Mouse (Mus musculus): ENCODE results near the gene Serpinb8. TPM values are rescaled to one million over a fixed set of nuclear protein-coding genes. Genes with fewer than 3 reads are reported as not detected.
A peak's percentile ranks its signal among the peaks of the same experiment; 100 is the strongest.

Serpinb8 gene
- polyA plus RNA-seq, 1 experiment from 2014 or later: 1.3 TPM

- H3K4me2 ChIP-seq: no peak overlapping the region
- no peak overlapping the region for H3K27ac ChIP-seq (ENCODE audit: poor library complexity, severe bottlenecking)
- peaks cover 8% of the 10 kb centered on the region for H3K4me1 ChIP-seq (replicated peaks)
- WGBS: 67% methylated on average over 1 of the region's 1 CpGs
- no peak overlapping the region for H3K9ac ChIP-seq
- H3K36me3 ChIP-seq: no peaks in the 10 kb centered on the region
- no peak for ATAC-seq (ENCODE audit: insufficient number of reproducible peaks, low FRiP score)
- H3K4me3 ChIP-seq: no peak overlapping the region
- H3K27me3 ChIP-seq (replicated peaks): no peaks in the 10 kb centered on the region
- H3K9me3 ChIP-seq (replicated peaks): no peaks in the 10 kb centered on the region
These were observed 1.2 kb upstream of the Serpinb8 start for GRCm38 (mm10) chr1:107588642-107589041.

DNA sequence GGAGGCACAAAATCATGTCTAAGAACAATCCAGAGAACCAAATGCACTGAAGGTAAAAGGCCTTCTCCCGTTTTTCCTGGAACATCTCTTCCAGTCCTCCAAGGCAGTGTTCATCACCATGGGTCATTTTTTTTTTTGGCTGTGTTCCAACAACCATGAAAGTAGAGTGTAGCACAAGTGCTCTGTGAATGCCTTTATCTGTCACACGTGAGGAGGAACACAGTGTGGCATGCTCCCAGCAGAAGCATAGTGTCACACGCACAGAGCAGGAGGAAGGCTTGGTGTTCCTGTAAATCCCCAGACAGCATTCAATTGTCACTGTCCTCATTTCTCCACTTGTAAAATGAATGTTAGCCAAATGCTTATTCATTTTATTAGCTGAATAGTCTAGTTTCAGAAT, 2.8 kb downstream of the Serpinb8 start:
- WGBS: 37% methylated on average over 3 of the region's 3 CpGs
- no peaks in the 10 kb centered on the region for H3K9me3 ChIP-seq (replicated peaks)
- no peaks in the 10 kb centered on the region for H3K36me3 ChIP-seq
- H3K9ac ChIP-seq: no peak overlapping the region
- H3K27ac ChIP-seq (ENCODE audit: poor library complexity, severe bottlenecking): no peak overlapping the region
- peaks cover 8% of the 10 kb centered on the region for H3K4me1 ChIP-seq (replicated peaks)
- H3K4me2 ChIP-seq: no peak overlapping the region
- no peak overlapping the region for H3K4me3 ChIP-seq
- peak; percentile 52; the same call in 1 of the 2 replicates for ATAC-seq (ENCODE audit: insufficient number of reproducible peaks, low FRiP score)
- no peaks in the 10 kb centered on the region for H3K27me3 ChIP-seq (replicated peaks)

- Histone ChIP-seq H3K9ac (no peak overlapping the region), H3K4me3 (no peak overlapping the region), H3K9me3 (replicated peaks) (no peaks in the 10 kb centered on the region), H3K4me1 (replicated peaks) (peaks cover 8% of the 10 kb centered on the region), H3K36me3 (no peaks in the 10 kb centered on the region), H3K27ac (ENCODE audit: poor library complexity, severe bottlenecking) (no peak overlapping the region), H3K4me2 (no peak overlapping the region), H3K27me3 (replicated peaks) (no peaks in the 10 kb centered on the region)
- 61% methylated on average over 2 of the region's 2 CpGs for WGBS
- no peak for ATAC-seq (ENCODE audit: insufficient number of reproducible peaks, low FRiP score)
These were observed 3.7 kb downstream of the Serpinb8 start for GRCm38 (mm10) chr1:107593469-107593868.

- Histone ChIP-seq H3K4me2 (no peak overlapping the region), H3K9me3 (replicated peaks) (no peaks in the 10 kb centered on the region), H3K27ac (ENCODE audit: poor library complexity, severe bottlenecking) (no peak overlapping the region), H3K4me3 (no peak overlapping the region), H3K36me3 (no peaks in the 10 kb centered on the region), H3K4me1 (replicated peaks) (no peaks in the 10 kb centered on the region), H3K9ac (no peak overlapping the region), H3K27me3 (replicated peaks) (no peaks in the 10 kb centered on the region)
- no peak for ATAC-seq (ENCODE audit: insufficient number of reproducible peaks, low FRiP score)
These were observed 7.1 kb downstream of the Serpinb8 start for GRCm38 (mm10) chr1:107596874-107597273.

DNA sequence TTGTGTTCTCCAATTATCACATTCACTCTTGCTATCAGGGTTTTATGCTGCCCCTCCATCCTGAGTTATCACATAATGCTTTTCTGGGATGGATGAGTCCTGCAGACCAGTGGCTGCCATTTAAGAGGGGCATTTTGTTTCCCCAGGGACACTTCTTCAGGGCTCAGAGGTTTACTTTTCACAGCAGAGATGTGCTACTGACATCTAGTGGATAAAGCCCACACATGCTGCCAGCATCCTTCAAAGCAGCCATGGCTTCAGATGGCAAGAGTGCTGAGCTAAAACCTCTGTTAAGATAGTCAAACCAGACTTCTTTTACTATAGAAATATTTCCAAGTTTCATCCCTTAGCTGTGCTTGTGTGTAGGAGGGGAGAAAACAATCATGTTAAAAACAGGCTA, 8.7 kb downstream of the Serpinb8 start:
- no peak overlapping the region for H3K4me2 ChIP-seq
- no peaks in the 10 kb centered on the region for H3K9me3 ChIP-seq (replicated peaks)
- no peak for ATAC-seq (ENCODE audit: insufficient number of reproducible peaks, low FRiP score)

DNA sequence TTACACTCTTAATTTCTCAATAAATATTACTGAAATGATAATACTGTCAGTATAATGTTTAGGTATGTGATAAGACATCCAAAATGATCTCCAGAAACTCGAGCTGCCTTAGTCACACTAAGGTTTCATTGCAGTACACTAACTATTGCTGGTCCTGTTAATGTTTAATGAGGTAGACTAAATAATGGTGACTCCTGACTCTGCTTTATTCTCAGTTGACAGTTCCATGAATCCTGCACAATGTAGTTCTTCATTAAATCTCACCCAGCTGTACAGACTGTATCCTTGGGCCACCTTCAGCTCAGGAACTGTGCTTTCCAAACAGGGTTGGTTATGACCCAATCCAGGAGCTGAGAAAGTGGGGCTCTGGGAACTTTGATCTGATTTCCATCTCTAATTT, 19.1 kb downstream of the Serpinb8 start:
- no peaks in the 10 kb centered on the region for H3K9me3 ChIP-seq (replicated peaks)
- 55% methylated on average over 1 of the region's 1 CpGs for WGBS

More for the DNA sequence above, 8.7 kb downstream of the Serpinb8 start:
- Histone ChIP-seq H3K4me3 (no peak overlapping the region), H3K27ac (ENCODE audit: poor library complexity, severe bottlenecking) (no peak overlapping the region), H3K36me3 (no peaks in the 10 kb centered on the region), H3K9ac (no peak overlapping the region), H3K4me1 (replicated peaks) (no peaks in the 10 kb centered on the region), H3K27me3 (replicated peaks) (no peaks in the 10 kb centered on the region)

GRCm38 (mm10) chr1:107614087-107614486, 24.3 kb downstream of the Serpinb8 start:
- no peak overlapping the region for H3K4me2 ChIP-seq
- WGBS: 88% methylated on average over 2 of the region's 2 CpGs
- no peak for ATAC-seq (ENCODE audit: insufficient number of reproducible peaks, low FRiP score)
- H3K4me3 ChIP-seq: no peak overlapping the region
- H3K9me3 ChIP-seq (replicated peaks): no peaks in the 10 kb centered on the region
- H3K27me3 ChIP-seq (replicated peaks): no peaks in the 10 kb centered on the region
- H3K27ac ChIP-seq (ENCODE audit: poor library complexity, severe bottlenecking): no peak overlapping the region
- no peaks in the 10 kb centered on the region for H3K4me1 ChIP-seq (replicated peaks)
- H3K36me3 ChIP-seq: no peaks in the 10 kb centered on the region
- no peak overlapping the region for H3K9ac ChIP-seq

More for the DNA sequence above, 19.1 kb downstream of the Serpinb8 start:
- H3K4me2 ChIP-seq: no peak overlapping the region
- ATAC-seq (ENCODE audit: insufficient number of reproducible peaks, low FRiP score): no peak
- no peaks in the 10 kb centered on the region for H3K36me3 ChIP-seq
- H3K27me3 ChIP-seq (replicated peaks): no peaks in the 10 kb centered on the region
- no peak overlapping the region for H3K9ac ChIP-seq
- H3K4me3 ChIP-seq: no peak overlapping the region
- no peak overlapping the region for H3K27ac ChIP-seq (ENCODE audit: poor library complexity, severe bottlenecking)
- 0 out of 2 replicates have a peak, but pooled peaks cover 5% of the 10 kb centered on the region for H3K4me1 ChIP-seq (replicated peaks)

DNA sequence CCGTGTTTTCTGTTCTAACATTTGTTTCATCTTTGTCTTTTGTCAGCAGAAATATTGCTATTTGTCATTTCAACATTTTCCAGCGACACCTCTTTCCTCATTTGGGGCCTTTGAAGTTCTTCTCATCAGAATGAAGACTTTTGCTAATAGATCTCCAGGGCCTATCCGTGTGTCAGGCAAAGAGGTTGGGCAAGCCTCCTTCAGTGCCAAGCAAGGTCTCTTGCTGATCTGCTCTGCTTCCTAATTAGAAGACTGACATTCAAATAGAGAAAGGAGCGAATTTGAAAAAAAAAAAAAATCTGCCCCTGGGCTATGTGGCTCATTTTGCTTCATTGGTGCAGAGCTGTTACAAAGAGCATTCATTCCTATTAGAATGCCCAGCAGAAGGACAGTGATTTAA, 32.2 kb downstream of the Serpinb8 start:
- ATAC-seq (ENCODE audit: insufficient number of reproducible peaks, low FRiP score): no peak
- WGBS: 60% methylated on average over 4 of the region's 4 CpGs
- no peak overlapping the region for H3K4me3 ChIP-seq

GRCm38 (mm10) chr1:107635936-107636335, 46.1 kb downstream of the Serpinb8 start:
- no peak for ATAC-seq (ENCODE audit: insufficient number of reproducible peaks, low FRiP score)
- no peaks in the 10 kb centered on the region for H3K4me1 ChIP-seq (replicated peaks)
- 32% methylated on average over 4 of the region's 4 CpGs for WGBS
- H3K27ac ChIP-seq (ENCODE audit: poor library complexity, severe bottlenecking): no peak overlapping the region
- H3K4me3 ChIP-seq: no peak overlapping the region
- no peak overlapping the region for H3K9ac ChIP-seq
- H3K27me3 ChIP-seq (replicated peaks): no peaks in the 10 kb centered on the region
- H3K9me3 ChIP-seq (replicated peaks): 0 out of 2 replicates have a peak, but pooled peaks cover 2% of the 10 kb centered on the region
- H3K36me3 ChIP-seq: no peaks in the 10 kb centered on the region
- H3K4me2 ChIP-seq: no peak overlapping the region

More for the DNA sequence above, 32.2 kb downstream of the Serpinb8 start:
- H3K4me2 ChIP-seq: no peak overlapping the region
- H3K36me3 ChIP-seq: no peaks in the 10 kb centered on the region
- no peaks in the 10 kb centered on the region for H3K4me1 ChIP-seq (replicated peaks)
- H3K27ac ChIP-seq (ENCODE audit: poor library complexity, severe bottlenecking): no peak overlapping the region
- H3K9ac ChIP-seq: no peak overlapping the region
- no peaks in the 10 kb centered on the region; the same call in 1 of the 2 replicates for H3K9me3 ChIP-seq (replicated peaks)
- no peaks in the 10 kb centered on the region for H3K27me3 ChIP-seq (replicated peaks)

GRCm38 (mm10) chr1:107638056-107638455, 48.2 kb downstream of the Serpinb8 start:
- Histone ChIP-seq H3K4me3 (no peak overlapping the region), H3K4me2 (no peak overlapping the region), H3K27ac (ENCODE audit: poor library complexity, severe bottlenecking) (no peak overlapping the region), H3K27me3 (replicated peaks) (no peaks in the 10 kb centered on the region), H3K36me3 (no peaks in the 10 kb centered on the region), H3K9ac (no peak overlapping the region), H3K4me1 (replicated peaks) (no peaks in the 10 kb centered on the region), H3K9me3 (replicated peaks) (0 out of 2 replicates have a peak, but pooled peaks cover 2% of the 10 kb centered on the region)
- WGBS: 76% methylated on average over 1 of the region's 1 CpGs
- no peak for ATAC-seq (ENCODE audit: insufficient number of reproducible peaks, low FRiP score)

DNA sequence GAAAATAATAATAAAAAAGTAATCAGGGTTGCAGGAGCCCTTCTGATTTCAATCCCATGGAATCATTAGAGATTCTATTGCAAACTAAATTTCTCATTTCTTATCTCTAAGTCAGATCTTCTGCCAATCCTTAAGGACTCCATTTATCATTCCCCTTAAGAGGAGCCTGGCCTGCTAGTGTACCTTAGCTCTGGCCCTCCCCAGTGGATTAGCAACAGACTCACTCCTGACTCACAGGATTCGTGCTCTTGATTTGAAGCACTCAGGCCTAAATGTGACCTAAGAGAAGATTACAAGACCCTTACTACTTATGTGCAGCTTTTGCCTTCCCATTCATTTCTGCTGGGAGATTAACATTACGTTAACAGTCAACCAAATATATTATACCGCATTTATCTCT, 48.7 kb downstream of the Serpinb8 start:
- Histone ChIP-seq H3K27me3 (replicated peaks) (no peaks in the 10 kb centered on the region), H3K36me3 (no peaks in the 10 kb centered on the region), H3K27ac (ENCODE audit: poor library complexity, severe bottlenecking) (no peak overlapping the region), H3K4me1 (replicated peaks) (no peaks in the 10 kb centered on the region), H3K9me3 (replicated peaks) (0 out of 2 replicates have a peak, but pooled peaks cover 2% of the 10 kb centered on the region), H3K4me2 (no peak overlapping the region), H3K9ac (no peak overlapping the region), H3K4me3 (no peak overlapping the region)
- 83% methylated on average over 3 of the region's 3 CpGs for WGBS
- no peak for ATAC-seq (ENCODE audit: insufficient number of reproducible peaks, low FRiP score)

DNA sequence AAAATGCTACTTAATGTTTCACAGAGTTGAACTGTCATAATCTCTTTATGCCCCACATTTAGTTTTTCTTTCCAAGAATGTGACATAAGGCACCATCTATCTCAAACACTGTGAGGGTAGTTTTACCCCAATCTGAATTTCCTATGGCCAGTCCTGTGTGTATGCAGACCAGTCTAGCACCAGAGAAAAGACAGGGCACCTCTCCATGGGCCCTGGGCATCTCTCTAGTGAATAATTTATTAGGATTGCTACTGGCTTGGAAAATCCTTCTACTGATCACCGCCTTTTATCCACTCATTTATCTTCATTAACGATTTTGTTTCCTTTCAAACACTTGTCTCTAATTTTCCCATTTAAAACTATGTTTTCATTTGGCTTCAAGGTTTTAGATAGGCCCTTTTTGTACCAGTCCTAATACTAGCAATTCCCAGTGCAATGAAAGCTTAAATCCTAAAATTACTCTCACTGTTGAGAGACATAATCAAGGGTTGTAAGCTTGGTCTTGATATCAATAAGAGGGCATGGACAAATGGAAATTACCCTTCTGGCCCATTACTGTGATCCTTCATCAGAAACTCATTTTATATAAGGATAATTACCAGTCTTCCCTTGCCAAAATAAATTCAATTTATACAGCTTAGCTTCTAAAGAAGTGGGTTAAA, 52.8 kb downstream of the Serpinb8 start:
- H3K9ac ChIP-seq: no peak overlapping the region
- H3K9me3 ChIP-seq (replicated peaks): 0 out of 2 replicates have a peak, but pooled peaks cover 2% of the 10 kb centered on the region
- no peaks in the 10 kb centered on the region for H3K27me3 ChIP-seq (replicated peaks)
- 78% methylated on average over 2 of the region's 2 CpGs for WGBS
- H3K27ac ChIP-seq (ENCODE audit: poor library complexity, severe bottlenecking): no peak overlapping the region
- H3K4me3 ChIP-seq: no peak overlapping the region
- H3K4me1 ChIP-seq (replicated peaks): peaks cover 14% of the 10 kb centered on the region
- no peak for ATAC-seq (ENCODE audit: insufficient number of reproducible peaks, low FRiP score)
- H3K36me3 ChIP-seq: no peaks in the 10 kb centered on the region
- H3K4me2 ChIP-seq: no peak overlapping the region

Measured in heart, embryonic 12.5 days (tissue).